Mouse (Mus musculus) layer of hippocampus, postnatal 10 days (tissue): Measurements from ENCODE around the gene Lrguk. TPM values are rescaled to one million over a fixed set of nuclear protein-coding genes. Genes with fewer than 3 reads are reported as not detected.

Source experiments
- DNase-seq, 2 experiments: peaks; one replicate each; pipeline ENCODE4 v3.0.0; 2021; ENCODE audit warnings: low spot score in 2 of 2
- long read RNA-seq: library from polyadenylated mRNA; stranded (forward); transcript quantifications from one replicate; pipeline ENCODE4 v2.0.0, GENCODE M21; 2023
- total RNA-seq, 2 experiments: library from RNA; stranded (reverse); gene quantifications; 2 replicates each; pipeline ENCODE4 v1.2.3; 2021

Lrguk gene
- total RNA-seq = 1 to 10 TPM; 2.2 to 3.2 TPM
- long read RNA-seq, partial matches to known transcripts = 1 of 1 reads
- long read RNA-seq, other reads (novel, unspliced or antisense) = 0 of 1 reads

DNA sequence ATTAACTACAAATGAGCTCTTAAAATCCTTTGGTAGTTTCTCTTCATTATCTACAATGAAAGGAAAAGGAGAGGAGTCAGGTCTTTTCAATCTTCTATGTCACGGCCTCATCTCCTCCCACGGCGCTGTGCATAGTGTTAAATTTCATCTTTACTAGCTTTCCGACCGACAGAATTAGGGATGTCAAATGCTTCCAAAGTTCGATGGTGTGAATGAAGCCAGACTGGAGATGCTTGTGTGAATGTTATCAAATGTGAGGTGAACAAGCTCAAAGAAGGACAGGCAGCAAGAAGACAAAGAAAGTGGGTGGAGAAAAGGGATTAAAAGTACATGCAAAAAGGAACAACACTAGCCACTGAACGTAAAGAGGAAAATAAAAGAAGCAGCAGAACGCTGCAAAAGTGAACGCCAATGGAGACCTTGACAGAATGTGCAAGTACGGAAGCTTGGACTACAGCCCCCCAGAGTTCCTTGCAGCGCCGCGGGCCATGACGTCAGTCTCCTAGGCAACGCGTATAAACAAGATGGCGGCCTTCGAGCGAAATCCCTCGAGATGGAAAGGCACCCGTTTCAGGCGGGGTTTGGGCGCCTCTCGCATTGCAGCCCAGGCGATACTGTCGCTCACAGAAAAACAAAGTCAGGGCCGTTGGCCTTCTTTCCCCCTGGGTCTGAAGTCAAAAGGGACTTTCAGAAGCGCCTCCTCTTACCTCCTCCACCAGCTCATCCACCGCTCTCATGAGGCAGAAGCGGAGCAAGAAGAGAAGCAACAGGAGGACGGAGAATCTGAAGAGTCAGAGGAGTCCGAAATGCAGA is at the start of gene Lrguk:
Gene Lrguk, plus strand, starts transcription at position 516 of the 813 bp plus-strand sequence.
- peak; percentile 87 for DNase-seq

GRCm38 (mm10) chr6:33982709-33983108 is 46.5 kb upstream of the Lrguk start:
- DNase-seq = no peak

DNA sequence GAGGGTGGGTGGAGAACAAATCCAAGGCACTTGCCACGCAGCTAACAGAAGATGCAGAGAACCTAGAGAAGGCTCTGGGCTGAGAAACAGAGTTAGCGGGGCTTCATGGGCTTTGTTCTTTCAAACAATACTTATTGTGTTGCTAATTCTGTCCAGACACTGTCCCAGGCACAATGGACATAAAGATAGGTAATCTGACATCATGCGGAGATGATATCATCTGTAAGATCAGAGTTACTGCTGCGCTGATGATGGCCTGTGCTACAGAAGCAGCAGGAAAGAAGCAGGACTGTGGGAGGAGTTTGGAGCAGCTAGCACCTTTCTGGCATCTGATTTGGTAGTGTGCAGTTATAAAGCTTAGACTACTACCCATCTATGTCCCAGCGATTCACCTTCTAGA is 42.1 kb upstream of the Lrguk start:
- DNase-seq = no peak

DNA sequence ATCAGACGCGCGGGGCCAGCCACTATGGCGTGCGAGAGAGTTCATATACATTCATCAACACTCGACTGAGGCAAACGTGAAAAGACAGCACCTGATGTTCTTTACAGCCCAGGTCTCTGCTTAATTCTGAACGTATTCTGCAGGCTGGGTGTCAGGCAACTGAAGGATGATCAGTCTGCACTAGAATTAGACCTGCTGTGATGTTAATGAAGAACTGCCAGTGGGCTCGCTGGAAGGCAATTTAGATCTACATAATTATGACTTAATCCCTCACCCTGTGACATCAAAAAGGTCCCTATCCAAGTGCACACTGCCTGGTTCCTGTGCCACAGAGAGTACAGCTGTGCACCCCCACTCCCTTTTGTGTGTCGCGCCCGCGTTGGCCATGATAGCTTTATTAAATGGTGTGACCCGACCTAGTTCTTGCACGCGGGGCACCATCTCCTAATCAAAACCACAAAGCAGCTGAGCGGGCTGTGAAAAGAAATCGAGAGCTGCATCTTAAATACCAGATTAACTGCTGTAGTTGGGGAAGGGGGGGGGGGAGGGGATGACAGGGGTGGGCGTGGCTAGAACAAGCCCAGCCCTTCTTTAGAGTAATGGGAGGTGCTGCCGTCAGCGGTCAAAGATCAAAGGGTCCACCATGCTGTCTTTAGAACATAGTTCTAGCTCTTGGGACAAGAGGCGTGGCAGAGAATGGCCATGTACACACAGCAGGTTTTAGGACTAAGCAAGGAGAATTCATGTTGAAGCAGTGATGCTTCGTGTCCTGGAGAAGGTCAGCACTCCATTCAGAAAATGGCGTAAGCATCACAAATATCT is 36.8 kb upstream of the Lrguk start:
- peak in 1 of 2 experiments; percentile 21 for DNase-seq

- DNase-seq = no peak
Measured at GRCm38 (mm10) chr6:33993842-33994241, 35.4 kb upstream of the Lrguk start.

DNA sequence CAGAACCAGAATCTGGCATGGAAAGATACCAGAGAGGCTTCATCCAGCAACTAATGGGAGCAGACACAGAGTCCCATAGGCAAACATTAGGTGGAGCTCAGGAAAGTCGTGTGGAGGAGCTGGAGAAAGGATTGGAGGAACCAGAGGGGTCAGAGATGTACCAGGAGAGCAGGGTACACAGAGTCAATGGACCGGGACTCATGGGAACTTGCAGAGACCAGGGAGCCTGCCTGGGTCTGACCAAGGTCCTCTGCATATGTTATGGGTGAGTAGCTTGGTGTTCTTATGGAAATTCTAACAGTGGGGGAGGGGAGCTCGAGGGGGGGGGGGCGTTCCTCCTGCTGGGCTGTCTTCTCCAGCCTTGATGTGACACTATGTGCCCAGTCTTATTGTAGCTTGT is 30.7 kb upstream of the Lrguk start:
- DNase-seq = no peak

DNA sequence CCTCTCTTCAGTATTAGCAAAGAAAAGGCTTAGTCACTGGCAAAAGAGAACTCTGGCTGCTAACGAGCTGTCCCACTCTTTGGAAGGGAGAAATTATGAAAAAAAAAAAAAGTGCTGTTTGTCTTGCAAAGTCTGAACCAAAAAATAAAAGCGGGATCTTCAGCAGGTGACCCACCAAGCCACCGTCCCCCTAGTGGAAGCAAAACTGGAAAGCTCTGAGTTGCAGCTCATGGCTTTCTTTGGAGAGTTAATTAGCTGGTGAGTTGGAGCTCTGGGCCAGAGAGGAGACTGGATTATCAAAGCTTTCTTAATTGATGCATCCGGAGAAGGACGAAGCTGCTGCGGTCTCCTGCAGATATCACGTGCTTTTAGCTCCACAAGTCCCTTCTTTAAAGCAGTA is 29.7 kb upstream of the Lrguk start:
- no peak for DNase-seq

GRCm38 (mm10) chr6:34000644-34001043 is 28.6 kb upstream of the Lrguk start:
- DNase-seq = no peak

DNA sequence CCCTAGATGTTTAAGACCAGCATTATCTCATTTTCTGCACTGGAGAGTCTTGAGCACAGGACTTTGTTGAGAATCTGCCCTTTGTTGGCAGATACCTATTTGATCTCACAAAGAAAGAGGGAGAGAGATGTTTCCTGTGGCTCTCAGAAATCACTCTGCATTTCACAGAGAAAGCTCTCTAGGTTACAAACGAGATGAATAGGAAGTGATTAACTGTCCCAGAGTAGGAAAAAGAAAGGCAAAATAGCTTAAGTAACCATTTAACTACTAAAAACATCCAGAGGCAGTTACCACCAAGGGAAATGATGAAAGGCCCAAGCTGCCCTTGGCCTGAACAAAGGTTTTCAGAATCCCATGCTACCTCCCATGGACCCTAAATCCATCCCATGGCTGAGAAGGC is 26.2 kb upstream of the Lrguk start:
- DNase-seq = no peak

DNA sequence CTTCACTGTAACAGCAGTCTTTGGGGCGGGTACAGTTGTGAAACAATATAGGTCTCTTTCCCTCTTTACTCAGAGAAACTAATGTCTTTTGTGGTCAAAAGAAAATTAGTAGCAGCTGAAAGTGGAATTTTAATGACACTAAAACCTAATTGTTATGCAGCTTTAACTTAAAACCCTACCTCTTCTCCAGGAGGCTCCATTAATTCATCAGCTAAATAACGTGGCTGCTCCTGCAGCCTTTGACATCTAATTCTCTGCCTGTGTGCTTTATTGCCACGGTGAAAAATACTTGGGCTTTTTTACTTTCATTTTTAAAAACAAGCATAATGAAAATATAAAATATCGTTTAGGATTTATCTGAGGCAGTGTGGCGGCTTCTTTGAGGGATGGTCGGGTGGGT is 15.8 kb upstream of the Lrguk start:
- no peak for DNase-seq

- no peak for DNase-seq
Measured at GRCm38 (mm10) chr6:34029746-34030027, 439 bp downstream of the Lrguk start.

- no peak for DNase-seq
Measured at GRCm38 (mm10) chr6:34034096-34034495, 4.8 kb downstream of the Lrguk start.

DNA sequence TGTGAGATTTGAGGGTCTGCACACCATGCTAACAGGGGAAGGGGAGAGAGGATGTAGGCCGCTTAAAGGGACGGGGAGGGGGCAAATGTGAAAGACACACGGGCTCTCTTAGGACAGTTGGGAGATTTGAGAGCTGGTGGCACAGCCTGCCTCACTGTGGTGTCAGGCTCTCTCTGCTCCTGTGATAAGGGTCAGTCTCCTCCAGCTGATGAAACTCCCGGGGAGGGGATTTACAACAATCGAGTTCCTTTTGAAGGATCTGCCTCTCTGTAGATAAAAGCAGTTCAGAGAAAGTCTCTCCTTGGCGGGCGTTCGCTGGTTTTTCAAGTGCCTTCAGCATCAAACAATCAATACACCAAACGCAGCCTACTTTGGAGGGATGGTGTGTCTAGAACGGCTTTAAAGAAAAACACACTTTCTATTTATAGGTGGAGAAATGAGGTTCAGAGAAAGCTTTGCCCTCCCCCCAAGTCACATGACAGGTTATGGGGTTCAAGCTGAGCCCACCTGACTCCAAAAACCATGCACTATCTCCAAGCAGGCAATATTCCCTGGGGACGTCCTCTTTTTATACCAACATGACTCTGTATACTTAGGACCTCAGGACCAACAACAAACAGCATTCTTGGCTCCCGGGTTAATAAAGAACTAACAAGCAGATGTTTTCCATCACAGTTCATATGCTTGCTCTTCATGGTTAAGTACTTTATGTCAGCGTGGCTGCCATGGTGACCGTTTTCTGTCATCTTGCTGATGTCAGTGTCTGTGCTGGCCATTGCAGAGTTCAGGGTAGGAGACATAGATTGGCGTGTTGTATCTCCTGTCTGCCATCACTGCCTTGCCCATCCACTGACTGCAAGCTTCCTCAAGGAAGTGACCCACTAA is 5.6 kb downstream of the Lrguk start:
- DNase-seq = no peak

- DNase-seq = peak; percentile 91 to 93
Measured at GRCm38 (mm10) chr6:34040624-34041235, 11.5 kb downstream of the Lrguk start.

GRCm38 (mm10) chr6:34041589-34042280 is 12.5 kb downstream of the Lrguk start:
- peak; percentile 28 to 42 for DNase-seq

GRCm38 (mm10) chr6:34044228-34044811 is 15.1 kb downstream of the Lrguk start:
- DNase-seq = no peak

- no peak for DNase-seq
Measured at GRCm38 (mm10) chr6:34044846-34045540, 15.7 kb downstream of the Lrguk start.

DNA sequence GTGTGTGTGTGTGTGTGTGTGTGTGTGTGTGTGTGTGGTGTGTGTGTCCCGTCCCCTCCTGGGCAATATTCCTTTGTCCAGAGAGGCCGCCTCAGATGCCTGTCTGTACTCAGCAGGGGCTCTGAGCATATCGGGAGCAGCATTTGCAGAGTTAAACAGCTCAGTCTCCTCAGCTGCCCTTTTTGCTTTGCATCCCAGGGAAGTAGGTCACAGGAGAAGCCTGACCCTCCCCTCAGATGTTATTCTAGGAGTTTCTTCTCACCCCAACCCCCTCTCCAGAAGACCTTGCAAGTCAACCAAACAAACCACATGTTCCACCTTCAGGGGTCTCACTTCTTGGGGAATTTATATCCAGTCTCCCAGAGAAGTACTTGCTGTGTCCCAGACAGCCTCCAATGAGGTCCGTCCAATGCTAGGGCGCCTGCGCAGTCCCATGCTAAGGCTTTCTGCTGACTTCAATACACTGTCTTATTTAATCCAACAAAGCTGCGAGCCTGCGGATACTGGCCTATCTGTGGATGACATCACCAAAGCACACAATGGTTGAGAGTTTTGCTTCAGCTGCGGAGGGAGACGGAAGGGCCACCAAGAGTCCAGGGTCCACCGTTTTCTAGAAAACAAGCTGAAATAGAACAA is 17.4 kb downstream of the Lrguk start:
- no peak for DNase-seq

DNA sequence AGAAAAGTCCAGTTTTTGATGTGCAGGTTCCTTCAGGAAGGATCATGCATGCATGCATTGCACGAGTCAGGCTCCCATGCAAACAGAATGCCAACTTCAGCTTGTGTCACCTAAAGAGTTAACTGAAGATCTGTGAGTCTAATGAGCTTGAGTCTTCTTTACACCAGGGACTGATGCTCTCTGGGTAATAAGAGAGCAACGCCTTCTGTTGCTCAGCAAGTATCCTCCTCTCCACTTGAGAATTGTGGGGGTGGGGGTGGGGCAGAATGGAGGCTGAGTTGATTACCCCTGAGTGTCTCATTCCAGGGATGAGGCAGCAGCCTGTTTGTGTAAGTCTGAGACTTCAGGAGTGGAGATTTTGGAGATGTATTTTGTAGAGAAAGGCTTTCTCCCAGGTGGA is 20.2 kb downstream of the Lrguk start:
- DNase-seq = no peak
